Mouse (Mus musculus): Measurements from ENCODE around the gene Ltc4s. TPM values are rescaled to one million over a fixed set of nuclear protein-coding genes. Genes with fewer than 3 reads are reported as not detected.

Gene Ltc4s
- polyA plus RNA-seq, 1 experiment: 11.0 TPM

GRCm38 (mm10) chr11:50275568-50276151 lies 37.2 kb upstream of the Ltc4s start:
- Histone ChIP-seq H3K4me3 (ENCODE audit: control insufficient read depth, low read depth, low read length) (no peak overlapping the region), H3K27me3 (ENCODE audit: control insufficient read depth, insufficient read depth, low read length) (no peaks in the 10 kb centered on the region), H3K4me1 (ENCODE audit: control insufficient read depth, insufficient read depth, low read length) (no peaks in the 10 kb centered on the region), H3K36me3 (ENCODE audit: control insufficient read depth, insufficient read depth, low read length) (no peaks in the 10 kb centered on the region), H3K27ac (ENCODE audit: control insufficient read depth, insufficient read depth, low read depth, low read length) (no peak overlapping the region)
- TF ChIP-seq CTCF (IDR thresholded peaks at IDR 0.05; ENCODE audit: control insufficient read depth, insufficient read depth, insufficient replicate concordance, low read depth, low read length) (no peak), POLR2A (IDR thresholded peaks at IDR 0.05; ENCODE audit: control insufficient read depth, low read depth, low read length) (no peak)

- no peak for TF ChIP-seq POLR2A (IDR thresholded peaks at IDR 0.05; ENCODE audit: control insufficient read depth, low read depth, low read length)
- no peak for TF ChIP-seq CTCF (IDR thresholded peaks at IDR 0.05; ENCODE audit: control insufficient read depth, insufficient read depth, insufficient replicate concordance, low read depth, low read length)
- H3K36me3 ChIP-seq (ENCODE audit: control insufficient read depth, insufficient read depth, low read length): no peaks in the 10 kb centered on the region
Observed at GRCm38 (mm10) chr11:50275077-50275476, 36.7 kb upstream of the Ltc4s start.

GRCm38 (mm10) chr11:50272819-50273218 lies 34.4 kb upstream of the Ltc4s start:
- H3K4me1 ChIP-seq (ENCODE audit: control insufficient read depth, insufficient read depth, low read length): no peaks in the 10 kb centered on the region; the same call in 1 of the 2 replicates
- H3K36me3 ChIP-seq (ENCODE audit: control insufficient read depth, insufficient read depth, low read length): no peaks in the 10 kb centered on the region
- H3K27ac ChIP-seq (ENCODE audit: control insufficient read depth, insufficient read depth, low read depth, low read length): no peak overlapping the region
- no peak for TF ChIP-seq CTCF (IDR thresholded peaks at IDR 0.05; ENCODE audit: control insufficient read depth, insufficient read depth, insufficient replicate concordance, low read depth, low read length)
- no peaks in the 10 kb centered on the region for H3K27me3 ChIP-seq (ENCODE audit: control insufficient read depth, insufficient read depth, low read length)
- no peak overlapping the region for H3K4me3 ChIP-seq (ENCODE audit: control insufficient read depth, low read depth, low read length)

More at GRCm38 (mm10) chr11:50275077-50275476, 36.7 kb upstream of the Ltc4s start:
- Histone ChIP-seq H3K4me1 (ENCODE audit: control insufficient read depth, insufficient read depth, low read length) (no peaks in the 10 kb centered on the region; the same call in 1 of the 2 replicates), H3K27ac (ENCODE audit: control insufficient read depth, insufficient read depth, low read depth, low read length) (no peak overlapping the region), H3K27me3 (ENCODE audit: control insufficient read depth, insufficient read depth, low read length) (no peaks in the 10 kb centered on the region), H3K4me3 (ENCODE audit: control insufficient read depth, low read depth, low read length) (no peak overlapping the region)

- no peaks in the 10 kb centered on the region for H3K36me3 ChIP-seq (ENCODE audit: control insufficient read depth, insufficient read depth, low read length)
- H3K27me3 ChIP-seq (ENCODE audit: control insufficient read depth, insufficient read depth, low read length): no peaks in the 10 kb centered on the region
- no peaks in the 10 kb centered on the region; the same call in 1 of the 2 replicates for H3K4me1 ChIP-seq (ENCODE audit: control insufficient read depth, insufficient read depth, low read length)
- H3K27ac ChIP-seq (ENCODE audit: control insufficient read depth, insufficient read depth, low read depth, low read length): no peak overlapping the region
- TF ChIP-seq CTCF (IDR thresholded peaks at IDR 0.05; ENCODE audit: control insufficient read depth, insufficient read depth, insufficient replicate concordance, low read depth, low read length) (no peak), POLR2A (IDR thresholded peaks at IDR 0.05; ENCODE audit: control insufficient read depth, low read depth, low read length) (no peak)
- H3K4me3 ChIP-seq (ENCODE audit: control insufficient read depth, low read depth, low read length): no peak overlapping the region
Observed at GRCm38 (mm10) chr11:50269885-50270284, 31.5 kb upstream of the Ltc4s start.

GRCm38 (mm10) chr11:50269163-50269562 lies 30.7 kb upstream of the Ltc4s start:
- TF ChIP-seq CTCF (IDR thresholded peaks at IDR 0.05; ENCODE audit: control insufficient read depth, insufficient read depth, insufficient replicate concordance, low read depth, low read length): no peak
- TF ChIP-seq POLR2A (IDR thresholded peaks at IDR 0.05; ENCODE audit: control insufficient read depth, low read depth, low read length): no peak
- Histone ChIP-seq H3K4me3 (ENCODE audit: control insufficient read depth, low read depth, low read length) (no peak overlapping the region), H3K27ac (ENCODE audit: control insufficient read depth, insufficient read depth, low read depth, low read length) (no peak overlapping the region), H3K36me3 (ENCODE audit: control insufficient read depth, insufficient read depth, low read length) (no peaks in the 10 kb centered on the region), H3K4me1 (ENCODE audit: control insufficient read depth, insufficient read depth, low read length) (no peaks in the 10 kb centered on the region; the same call in 1 of the 2 replicates), H3K27me3 (ENCODE audit: control insufficient read depth, insufficient read depth, low read length) (no peaks in the 10 kb centered on the region)

- Histone ChIP-seq H3K4me3 (ENCODE audit: control insufficient read depth, low read depth, low read length) (no peak overlapping the region), H3K36me3 (ENCODE audit: control insufficient read depth, insufficient read depth, low read length) (no peaks in the 10 kb centered on the region; the same call in 1 of the 2 replicates), H3K4me1 (ENCODE audit: control insufficient read depth, insufficient read depth, low read length) (no peaks in the 10 kb centered on the region; the same call in 1 of the 2 replicates), H3K27me3 (ENCODE audit: control insufficient read depth, insufficient read depth, low read length) (no peaks in the 10 kb centered on the region), H3K27ac (ENCODE audit: control insufficient read depth, insufficient read depth, low read depth, low read length) (no peak overlapping the region)
- TF ChIP-seq POLR2A (IDR thresholded peaks at IDR 0.05; ENCODE audit: control insufficient read depth, low read depth, low read length): no peak
- TF ChIP-seq CTCF (IDR thresholded peaks at IDR 0.05; ENCODE audit: control insufficient read depth, insufficient read depth, insufficient replicate concordance, low read depth, low read length): no peak
Observed at GRCm38 (mm10) chr11:50266997-50267396, 28.6 kb upstream of the Ltc4s start.

GRCm38 (mm10) chr11:50265931-50266330 lies 27.5 kb upstream of the Ltc4s start:
- Histone ChIP-seq H3K36me3 (ENCODE audit: control insufficient read depth, insufficient read depth, low read length) (peaks cover 2% of the 10 kb centered on the region; the same call in 1 of the 2 replicates), H3K27ac (ENCODE audit: control insufficient read depth, insufficient read depth, low read depth, low read length) (no peak overlapping the region), H3K4me3 (ENCODE audit: control insufficient read depth, low read depth, low read length) (no peak overlapping the region), H3K27me3 (ENCODE audit: control insufficient read depth, insufficient read depth, low read length) (no peaks in the 10 kb centered on the region), H3K4me1 (ENCODE audit: control insufficient read depth, insufficient read depth, low read length) (no peaks in the 10 kb centered on the region; the same call in 1 of the 2 replicates)
- no peak for TF ChIP-seq POLR2A (IDR thresholded peaks at IDR 0.05; ENCODE audit: control insufficient read depth, low read depth, low read length)

Data from testis, adult 2 months (tissue).